Mouse (Mus musculus): ENCODE data around the gene Neurod1.
A peak's percentile ranks its signal among the peaks of the same experiment; 100 is the strongest.

The Neurod1 gene

GRCm38 (mm10) chr2:79456575-79457349, at the start of gene Neurod1, which contains the start of gene Cerkl:
TSS of gene Neurod1 (minus strand) at chr2:79456751.
TSS of gene Cerkl (minus strand) at chr2:79456785.
- DNase-seq (ENCODE audit: low spot score): no peak

GRCm38 (mm10) chr2:79498990-79499755, 42.6 kb upstream of the Neurod1 start:
- DNase-seq (ENCODE audit: low spot score): peak; percentile 8

- DNase-seq (ENCODE audit: low spot score): no peak
These were observed 28.6 kb upstream of the Neurod1 start for GRCm38 (mm10) chr2:79485127-79485526.

GRCm38 (mm10) chr2:79482511-79482910, 26.0 kb upstream of the Neurod1 start:
- DNase-seq (ENCODE audit: low spot score): no peak

- DNase-seq (ENCODE audit: low spot score): no peak
These were observed 5.9 kb upstream of the Neurod1 start for GRCm38 (mm10) chr2:79462411-79462810.

GRCm38 (mm10) chr2:79461861-79462260, 5.3 kb upstream of the Neurod1 start:
- DNase-seq (ENCODE audit: low spot score): no peak

GRCm38 (mm10) chr2:79460586-79460985, 4.0 kb upstream of the Neurod1 start:
- DNase-seq (ENCODE audit: low spot score): no peak

GRCm38 (mm10) chr2:79460107-79460506, 3.6 kb upstream of the Neurod1 start:
- no peak for DNase-seq (ENCODE audit: low spot score)

GRCm38 (mm10) chr2:79459061-79460045, 2.8 kb upstream of the Neurod1 start:
- no peak for DNase-seq (ENCODE audit: low spot score)

- no peak for DNase-seq (ENCODE audit: low spot score)
These were observed 1.4 kb upstream of the Neurod1 start for GRCm38 (mm10) chr2:79457932-79458331.

- no peak for DNase-seq (ENCODE audit: low spot score)
These were observed 883 bp upstream of the Neurod1 start for GRCm38 (mm10) chr2:79457434-79457833.

GRCm38 (mm10) chr2:79455646-79456045, 905 bp downstream of the Neurod1 start:
- no peak for DNase-seq (ENCODE audit: low spot score)

GRCm38 (mm10) chr2:79454786-79455446, 1.6 kb downstream of the Neurod1 start:
- DNase-seq (ENCODE audit: low spot score): no peak

GRCm38 (mm10) chr2:79453901-79454781, 2.4 kb downstream of the Neurod1 start:
- peak; percentile 14 for DNase-seq (ENCODE audit: low spot score)

- no peak for DNase-seq (ENCODE audit: low spot score)
These were observed 5.1 kb downstream of the Neurod1 start for GRCm38 (mm10) chr2:79451438-79451837.

GRCm38 (mm10) chr2:79450684-79451394, 5.7 kb downstream of the Neurod1 start:
- no peak for DNase-seq (ENCODE audit: low spot score)

- no peak for DNase-seq (ENCODE audit: low spot score)
These were observed 7.2 kb downstream of the Neurod1 start for GRCm38 (mm10) chr2:79449371-79449770.

GRCm38 (mm10) chr2:79447198-79447597, 9.4 kb downstream of the Neurod1 start:
- no peak for DNase-seq (ENCODE audit: low spot score)

GRCm38 (mm10) chr2:79443861-79444620, 12.5 kb downstream of the Neurod1 start:
- no peak for DNase-seq (ENCODE audit: low spot score)
